Mouse (Mus musculus) kidney, adult 2 months (tissue): ENCODE results near the gene Tbc1d7. TPM values are rescaled to one million over a fixed set of nuclear protein-coding genes. Genes with fewer than 3 reads are reported as not detected.

Experiments
- DNase-seq: peaks from one replicate; pipeline ENCODE4 v3.0.0; 2021
- H3K27ac ChIP-seq: fragments of 200-500 bp; 2 replicates; pipeline ENCODE4 v1.5.1; 2012; ENCODE audit warnings: low read depth, low read length, control low read depth, inconsistent platforms; ENCODE audit not compliant: insufficient read depth
- H3K27me3 ChIP-seq: fragments of 200-500 bp; replicated peaks from 2 replicates; pipeline ENCODE4 v1.6.1; 2012; ENCODE audit warnings: mild to moderate bottlenecking, moderate library complexity, low read length, inconsistent platforms; ENCODE audit not compliant: control insufficient read depth, insufficient read depth
- H3K36me3 ChIP-seq: fragments of 200-500 bp; 2 replicates; pipeline ENCODE4 v1.6.1; 2012; ENCODE audit warnings: mild to moderate bottlenecking, moderate library complexity, low read length, inconsistent platforms; ENCODE audit not compliant: control insufficient read depth, insufficient read depth
- H3K4me1 ChIP-seq: fragments of 200-500 bp; 2 replicates; pipeline ENCODE4 v1.6.1; 2011; ENCODE audit warnings: low read length; ENCODE audit not compliant: control insufficient read depth, insufficient read depth
- H3K4me3 ChIP-seq: fragments of 200-500 bp; 2 replicates; pipeline ENCODE4 v1.5.1; 2011; ENCODE audit warnings: mild to moderate bottlenecking, low read depth, low read length, control low read depth; ENCODE audit not compliant: insufficient read depth
- CTCF ChIP-seq: fragments of 200-500 bp; conservative IDR thresholded peaks from 2 replicates; pipeline ENCODE4 v1.5.1; 2011; ENCODE audit warnings: low read depth, mild to moderate bottlenecking, control low read depth, low read length, moderate library complexity, mixed read lengths; ENCODE audit not compliant: insufficient read depth, insufficient read length
- POLR2A ChIP-seq: fragments of 200-500 bp; IDR thresholded peaks from one replicate; pipeline ENCODE4 v1.6.1; 2011; ENCODE audit warnings: low read depth, low read length, control low read depth
- WGBS: fragments of 180-500 bp; shearing (Covaris S2); methylation state at CpG from one replicate; pipeline ENCODE4 v1.1.7; 2018; 5-methylcytosine and 5-hydroxymethylcytosine counted together
- polyA plus RNA-seq: library from polyadenylated mRNA; depleted of rRNA; stranded (reverse); fragments of >200 nt; gene quantifications from 2 replicates; pipeline ENCODE4 v1.2.3, GENCODE M21; 2012

Gene Tbc1d7
- polyA plus RNA-seq, 1 experiment = 33.7 TPM

GRCm38 (mm10) chr13:43193932-43194331, 22.6 kb upstream of the Tbc1d7 start:
- Histone ChIP-seq H3K4me1 (no peaks in the 10 kb centered on the region), H3K4me3 (no peak overlapping the region), H3K27ac (no peak overlapping the region), H3K36me3 (no peaks in the 10 kb centered on the region), H3K27me3 (no peaks in the 10 kb centered on the region)
- no peak for TF ChIP-seq CTCF
- TF ChIP-seq POLR2A = no peak
- WGBS = 95% methylated on average over 8 of the region's 8 CpGs
- no peak for DNase-seq

- Histone ChIP-seq H3K4me1 (no peaks in the 10 kb centered on the region), H3K27ac (no peak overlapping the region), H3K36me3 (no peaks in the 10 kb centered on the region), H3K27me3 (no peaks in the 10 kb centered on the region), H3K4me3 (no peak overlapping the region)
- WGBS = 51% methylated on average over 7 of the region's 7 CpGs
- no peak for TF ChIP-seq CTCF
- TF ChIP-seq POLR2A = no peak
- DNase-seq = no peak
Observed at GRCm38 (mm10) chr13:43193266-43193665, 22.0 kb upstream of the Tbc1d7 start.

GRCm38 (mm10) chr13:43191741-43192192, 20.5 kb upstream of the Tbc1d7 start:
- H3K27ac ChIP-seq = no peak overlapping the region
- H3K27me3 ChIP-seq = no peaks in the 10 kb centered on the region
- H3K36me3 ChIP-seq = no peaks in the 10 kb centered on the region
- DNase-seq = no peak
- no peak overlapping the region for H3K4me3 ChIP-seq
- H3K4me1 ChIP-seq = no peaks in the 10 kb centered on the region
- WGBS = 5% methylated on average over 14 of the region's 14 CpGs
- TF ChIP-seq POLR2A (no peak), CTCF (no peak)

GRCm38 (mm10) chr13:43191290-43191689, 20.0 kb upstream of the Tbc1d7 start:
- 8% methylated on average over 2 of the region's 2 CpGs for WGBS
- Histone ChIP-seq H3K4me3 (no peak overlapping the region), H3K4me1 (no peaks in the 10 kb centered on the region), H3K27ac (no peak overlapping the region), H3K36me3 (no peaks in the 10 kb centered on the region), H3K27me3 (no peaks in the 10 kb centered on the region)
- no peak for TF ChIP-seq CTCF
- TF ChIP-seq POLR2A = no peak
- DNase-seq = no peak

GRCm38 (mm10) chr13:43187736-43188135, 16.4 kb upstream of the Tbc1d7 start:
- WGBS = 89% methylated on average over 4 of the region's 4 CpGs
- Histone ChIP-seq H3K27me3 (no peaks in the 10 kb centered on the region), H3K4me1 (no peaks in the 10 kb centered on the region), H3K27ac (no peak overlapping the region), H3K4me3 (no peak overlapping the region), H3K36me3 (no peaks in the 10 kb centered on the region)
- TF ChIP-seq CTCF (no peak), POLR2A (no peak)
- DNase-seq = no peak

- DNase-seq = no peak
- Histone ChIP-seq H3K4me3 (no peak overlapping the region), H3K27ac (no peak overlapping the region), H3K4me1 (no peaks in the 10 kb centered on the region), H3K36me3 (no peaks in the 10 kb centered on the region), H3K27me3 (no peaks in the 10 kb centered on the region)
- TF ChIP-seq POLR2A = no peak
- TF ChIP-seq CTCF = no peak
- 40% methylated on average over 8 of the region's 8 CpGs for WGBS
Observed at GRCm38 (mm10) chr13:43183248-43184055, 12.2 kb upstream of the Tbc1d7 start.

- TF ChIP-seq CTCF (peak; percentile 92), POLR2A (no peak)
- 15% methylated on average over 14 of the region's 14 CpGs for WGBS
- no peak overlapping the region for H3K27ac ChIP-seq
- H3K27me3 ChIP-seq = no peaks in the 10 kb centered on the region
- H3K4me3 ChIP-seq = no peak overlapping the region
- no peaks in the 10 kb centered on the region for H3K4me1 ChIP-seq
- peak; percentile 77 for DNase-seq
- no peaks in the 10 kb centered on the region for H3K36me3 ChIP-seq
Observed at GRCm38 (mm10) chr13:43182465-43183201, 11.3 kb upstream of the Tbc1d7 start.
